Mouse (Mus musculus): ENCODE measurements around the gene Dbndd1. TPM values are rescaled to one million over a fixed set of nuclear protein-coding genes. Genes with fewer than 3 reads are reported as not detected.

Gene Dbndd1
- total RNA-seq, 1 experiment: 1.4 TPM

- H3K36me3 ChIP-seq (ENCODE audit: control insufficient read depth, insufficient read depth, low read length, poor library complexity, severe bottlenecking): peaks cover 63% of the 10 kb centered on the region
- H3K9me3 ChIP-seq (ENCODE audit: control insufficient read depth, insufficient read depth, low read depth, low read length): no peaks in the 10 kb centered on the region
- no peak overlapping the region for H3K9ac ChIP-seq (ENCODE audit: insufficient read depth, low read depth, low read length, poor library complexity, severe bottlenecking)
- no peaks in the 10 kb centered on the region for H3K4me1 ChIP-seq (ENCODE audit: control insufficient read depth in 2 of 2, insufficient read depth in 2 of 2, low read length in 2 of 2, poor library complexity in 1 of 2)
- in situ Hi-C loops (cut with MboI; ENCODE audit: low sequenced_read_pairs in 2 of 2, unreplicated experiment in 2 of 2): no loop called here
- no peak overlapping the region for H3K4me3 ChIP-seq (ENCODE audit: insufficient read depth in 1 of 2, low read depth in 1 of 2, low read length in 2 of 2, poor library complexity in 1 of 2, severe bottlenecking in 1 of 2)
- TF ChIP-seq HCFC1 (IDR thresholded peaks at IDR 0.05; ENCODE audit: borderline replicate concordance, insufficient read depth, low read length): no peak
- no peak for TF ChIP-seq MAFK (IDR thresholded peaks at IDR 0.05; ENCODE audit: insufficient read depth, low read depth, low read length)
- TF ChIP-seq CHD2 (IDR thresholded peaks at IDR 0.05; ENCODE audit: low read depth, low read length): no peak
- TF ChIP-seq ZC3H11A (IDR thresholded peaks at IDR 0.05; ENCODE audit: borderline replicate concordance, low read depth, low read length): no peak
- TF ChIP-seq ZNF384 (IDR thresholded peaks at IDR 0.05; ENCODE audit: low read depth, low read length): no peak
- no peak for DNase-seq (ENCODE audit: low read depth, low spot score)
- no peak overlapping the region for H3K27ac ChIP-seq (ENCODE audit: insufficient read depth, low read depth, low read length, poor library complexity, severe bottlenecking)
Observed at GRCm38 (mm10) chr8:123491280-123492075, 23.8 kb downstream of the Dbndd1 start.

GRCm38 (mm10) chr8:123482627-123483026 is 32.6 kb downstream of the Dbndd1 start:
- Histone ChIP-seq H3K36me3 (ENCODE audit: control insufficient read depth, insufficient read depth, low read length, poor library complexity, severe bottlenecking) (peaks cover 28% of the 10 kb centered on the region), H3K9me3 (ENCODE audit: control insufficient read depth, insufficient read depth, low read depth, low read length) (no peaks in the 10 kb centered on the region), H3K4me1 (ENCODE audit: control insufficient read depth in 2 of 2, insufficient read depth in 2 of 2, low read length in 2 of 2, poor library complexity in 1 of 2) (peaks cover 4 to 5% of the 10 kb centered on the region in 2 experiments; a peak in 3 of 4 replicates), H3K9ac (ENCODE audit: insufficient read depth, low read depth, low read length, poor library complexity, severe bottlenecking) (no peak overlapping the region), H3K4me3 (ENCODE audit: insufficient read depth in 1 of 2, low read depth in 1 of 2, low read length in 2 of 2, poor library complexity in 1 of 2, severe bottlenecking in 1 of 2) (no peak overlapping the region), H3K27ac (ENCODE audit: insufficient read depth, low read depth, low read length, poor library complexity, severe bottlenecking) (no peak overlapping the region)
- no peak for TF ChIP-seq ZC3H11A (IDR thresholded peaks at IDR 0.05; ENCODE audit: borderline replicate concordance, low read depth, low read length)
- no peak for TF ChIP-seq MAFK (IDR thresholded peaks at IDR 0.05; ENCODE audit: insufficient read depth, low read depth, low read length)
- TF ChIP-seq ZNF384 (IDR thresholded peaks at IDR 0.05; ENCODE audit: low read depth, low read length): no peak
- TF ChIP-seq HCFC1 (IDR thresholded peaks at IDR 0.05; ENCODE audit: borderline replicate concordance, insufficient read depth, low read length): no peak
- no peak for TF ChIP-seq CHD2 (IDR thresholded peaks at IDR 0.05; ENCODE audit: low read depth, low read length)
- in situ Hi-C loops (cut with MboI; ENCODE audit: low sequenced_read_pairs in 2 of 2, unreplicated experiment in 2 of 2): no loop called here
- DNase-seq (ENCODE audit: low read depth, low spot score): no peak

GRCm38 (mm10) chr8:123478456-123479218 is 36.6 kb downstream of the Dbndd1 start:
- no peak for TF ChIP-seq ZC3H11A (IDR thresholded peaks at IDR 0.05; ENCODE audit: borderline replicate concordance, low read depth, low read length)
- TF ChIP-seq CHD2 (IDR thresholded peaks at IDR 0.05; ENCODE audit: low read depth, low read length): no peak
- no peak for TF ChIP-seq MAFK (IDR thresholded peaks at IDR 0.05; ENCODE audit: insufficient read depth, low read depth, low read length)
- no peak for TF ChIP-seq ZNF384 (IDR thresholded peaks at IDR 0.05; ENCODE audit: low read depth, low read length)
- peaks cover 5 to 7% of the 10 kb centered on the region in 2 experiments; a peak in 3 of 4 replicates for H3K4me1 ChIP-seq (ENCODE audit: control insufficient read depth in 2 of 2, insufficient read depth in 2 of 2, low read length in 2 of 2, poor library complexity in 1 of 2)
- H3K9me3 ChIP-seq (ENCODE audit: control insufficient read depth, insufficient read depth, low read depth, low read length): no peaks in the 10 kb centered on the region
- peak overlapping the region; percentile 82 to 96 for H3K4me3 ChIP-seq (ENCODE audit: insufficient read depth in 1 of 2, low read depth in 1 of 2, low read length in 2 of 2, poor library complexity in 1 of 2, severe bottlenecking in 1 of 2)
- H3K9ac ChIP-seq (ENCODE audit: insufficient read depth, low read depth, low read length, poor library complexity, severe bottlenecking): peak overlapping the region; percentile 99
- in situ Hi-C loops (cut with MboI; ENCODE audit: low sequenced_read_pairs in 2 of 2, unreplicated experiment in 2 of 2): no loop called here
- peaks cover 10% of the 10 kb centered on the region for H3K36me3 ChIP-seq (ENCODE audit: control insufficient read depth, insufficient read depth, low read length, poor library complexity, severe bottlenecking)
- DNase-seq (ENCODE audit: low read depth, low spot score): no peak
- H3K27ac ChIP-seq (ENCODE audit: insufficient read depth, low read depth, low read length, poor library complexity, severe bottlenecking): no peak overlapping the region

GRCm38 (mm10) chr8:123477737-123478258 is 37.5 kb downstream of the Dbndd1 start, which contains the start of gene Afg3l1:
Afg3l1 (plus strand) TSS chr8:123477903.
- peaks cover 10% of the 10 kb centered on the region for H3K36me3 ChIP-seq (ENCODE audit: control insufficient read depth, insufficient read depth, low read length, poor library complexity, severe bottlenecking)
- DNase-seq (ENCODE audit: low read depth, low spot score): no peak
- H3K9ac ChIP-seq (ENCODE audit: insufficient read depth, low read depth, low read length, poor library complexity, severe bottlenecking): peak within 1 kb of the TSS; percentile 99
- peaks cover 5 to 7% of the 10 kb centered on the region in 2 experiments; a peak in 3 of 4 replicates for H3K4me1 ChIP-seq (ENCODE audit: control insufficient read depth in 2 of 2, insufficient read depth in 2 of 2, low read length in 2 of 2, poor library complexity in 1 of 2)
- peak within 1 kb of the TSS; percentile 97 for H3K27ac ChIP-seq (ENCODE audit: insufficient read depth, low read depth, low read length, poor library complexity, severe bottlenecking)
- in situ Hi-C loops (cut with MboI; ENCODE audit: low sequenced_read_pairs in 2 of 2, unreplicated experiment in 2 of 2): no loop called here
- peak within 1 kb of the TSS; percentile 82 to 96 for H3K4me3 ChIP-seq (ENCODE audit: insufficient read depth in 1 of 2, low read depth in 1 of 2, low read length in 2 of 2, poor library complexity in 1 of 2, severe bottlenecking in 1 of 2)
- no peaks in the 10 kb centered on the region for H3K9me3 ChIP-seq (ENCODE audit: control insufficient read depth, insufficient read depth, low read depth, low read length)
- no peak for TF ChIP-seq ZNF384 (IDR thresholded peaks at IDR 0.05; ENCODE audit: low read depth, low read length)
- TF ChIP-seq MAFK (IDR thresholded peaks at IDR 0.05; ENCODE audit: insufficient read depth, low read depth, low read length): no peak
- no peak for TF ChIP-seq ZC3H11A (IDR thresholded peaks at IDR 0.05; ENCODE audit: borderline replicate concordance, low read depth, low read length)
- TF ChIP-seq HCFC1 (IDR thresholded peaks at IDR 0.05; ENCODE audit: borderline replicate concordance, insufficient read depth, low read length): peak; percentile 70; the same call in 1 of the 2 replicates
